Mouse (Mus musculus) G1E (cell line): ENCODE measurements around the gene Sh3bgr. TPM values are rescaled to one million over a fixed set of nuclear protein-coding genes. Genes with fewer than 3 reads are reported as not detected.

Experiments
- ATAC-seq: 2 replicates; pipeline ENCODE4 v1.8.0; 2016; ENCODE audit warnings: mild to moderate bottlenecking; ENCODE audit not compliant: insufficient number of reproducible peaks, poor library complexity, low FRiP score, severe bottlenecking; ENCODE audit errors: extremely low read depth
- DNase-seq: peaks from one replicate; pipeline ENCODE4 v3.0.0; 2012; ENCODE audit warnings: low spot score
- H3K27me3 ChIP-seq: 2 replicates; pipeline ENCODE4 v1.6.1; 2012; ENCODE audit warnings: mild to moderate bottlenecking, low read length, inconsistent platforms; ENCODE audit not compliant: insufficient read depth
- H3K36me3 ChIP-seq: replicated peaks from 2 replicates; pipeline ENCODE3; 2012; ENCODE audit warnings: mild to moderate bottlenecking, inconsistent platforms
- H3K4me1 ChIP-seq: 2 replicates; pipeline ENCODE4 v1.6.1; 2012; ENCODE audit warnings: low read depth, low read length, inconsistent platforms, mixed read lengths; ENCODE audit not compliant: insufficient read depth
- H3K4me3 ChIP-seq: 2 replicates; pipeline ENCODE4 v1.5.1; 2012; ENCODE audit warnings: low read depth, mild to moderate bottlenecking, inconsistent platforms, low read length, moderate library complexity, mixed read lengths
- H3K9me3 ChIP-seq: replicated peaks from 2 replicates; pipeline ENCODE4 v1.6.1; 2012; ENCODE audit warnings: inconsistent platforms
- CTCF ChIP-seq: IDR thresholded peaks from 2 replicates; pipeline ENCODE4 v1.5.1; 2012; ENCODE audit warnings: low read depth, low read length, inconsistent platforms, mixed read lengths
- GATA1 ChIP-seq: IDR thresholded peaks from 2 replicates; pipeline ENCODE4 v1.6.1; 2012; ENCODE audit warnings: borderline replicate concordance, low read length, inconsistent platforms, mixed read lengths
- GATA2 ChIP-seq: IDR thresholded peaks from 2 replicates; pipeline ENCODE4 v1.6.1; 2012; ENCODE audit warnings: low read depth, low read length, inconsistent platforms, borderline replicate concordance
- POLR2AphosphoS5 ChIP-seq: IDR thresholded peaks from 2 replicates; pipeline ENCODE4 v1.6.1; 2012; ENCODE audit warnings: low read depth, low read length, inconsistent platforms; ENCODE audit not compliant: insufficient replicate concordance
- TAL1 ChIP-seq: conservative IDR thresholded peaks from 2 replicates; pipeline ENCODE4 v1.6.1; 2012; ENCODE audit warnings: low read depth, low read length, inconsistent platforms, mixed read lengths
- polyA plus RNA-seq: library from polyadenylated mRNA; stranded (reverse); fragments of >175 nt; gene quantifications from 2 replicates; pipeline ENCODE4 v1.2.3, GENCODE M21; 2012
- total RNA-seq, 2 experiments: library from RNA; stranded (forward) in 1 of 2; stranded (reverse) in 1 of 2; fragments of 200-1000 nt in 1 of 2; fragments of >200 nt in 1 of 2; fragmentation: Nextera tagmentation in 1 of 2; gene quantifications; 2 replicates each; pipeline ENCODE4 v1.2.3; 2014 to 2017

Sh3bgr gene
- total and polyA plus RNA-seq, 3 experiments: not detected

GRCm38 (mm10) chr16:96173648-96174047, 26.6 kb upstream of the Sh3bgr start:
- TF ChIP-seq CTCF: no peak
- no peak for TF ChIP-seq GATA1
- TF ChIP-seq GATA2: no peak
- no peak for TF ChIP-seq POLR2AphosphoS5
- no peak for TF ChIP-seq TAL1
- Histone ChIP-seq H3K9me3 (no peaks in the 10 kb centered on the region), H3K4me1 (no peaks in the 10 kb centered on the region), H3K27me3 (no peaks in the 10 kb centered on the region), H3K4me3 (no peak overlapping the region), H3K36me3 (no peaks in the 10 kb centered on the region)
- DNase-seq (no peak), ATAC-seq (no peak)

- no peak for ATAC-seq
- Histone ChIP-seq H3K9me3 (peaks cover 2% of the 10 kb centered on the region; the same call in 1 of the 2 replicates), H3K27me3 (no peaks in the 10 kb centered on the region), H3K4me1 (no peaks in the 10 kb centered on the region), H3K36me3 (no peaks in the 10 kb centered on the region), H3K4me3 (no peak overlapping the region)
- no peak for DNase-seq
- no peak for TF ChIP-seq CTCF
- TF ChIP-seq POLR2AphosphoS5: no peak
- no peak for TF ChIP-seq TAL1
- TF ChIP-seq GATA2: no peak
- TF ChIP-seq GATA1: no peak
Measured at GRCm38 (mm10) chr16:96175399-96175798, 24.9 kb upstream of the Sh3bgr start.

GRCm38 (mm10) chr16:96179156-96179555, 21.1 kb upstream of the Sh3bgr start:
- ATAC-seq (no peak), DNase-seq (no peak)
- H3K4me1 ChIP-seq: no peaks in the 10 kb centered on the region
- TF ChIP-seq TAL1: no peak
- TF ChIP-seq POLR2AphosphoS5: no peak
- no peak for TF ChIP-seq CTCF
- TF ChIP-seq GATA2: no peak
- no peak for TF ChIP-seq GATA1
- H3K27me3 ChIP-seq: peaks cover 7% of the 10 kb centered on the region
- no peak overlapping the region for H3K4me3 ChIP-seq
- H3K9me3 ChIP-seq: peaks cover 2% of the 10 kb centered on the region; the same call in 1 of the 2 replicates
- no peaks in the 10 kb centered on the region for H3K36me3 ChIP-seq

GRCm38 (mm10) chr16:96187619-96188018, 12.6 kb upstream of the Sh3bgr start:
- ATAC-seq: no peak
- H3K27me3 ChIP-seq: peaks cover 7% of the 10 kb centered on the region
- H3K36me3 ChIP-seq: no peaks in the 10 kb centered on the region
- DNase-seq: no peak
- TF ChIP-seq CTCF (no peak), GATA2 (no peak), TAL1 (no peak), POLR2AphosphoS5 (no peak), GATA1 (no peak)
- H3K4me3 ChIP-seq: no peak overlapping the region
- peaks cover 14% of the 10 kb centered on the region for H3K4me1 ChIP-seq
- H3K9me3 ChIP-seq: peaks cover 4% of the 10 kb centered on the region

- peaks cover 11% of the 10 kb centered on the region for H3K27me3 ChIP-seq
- ATAC-seq (peak; percentile 92), DNase-seq (peak; percentile 98)
- H3K9me3 ChIP-seq: no peaks in the 10 kb centered on the region
- H3K36me3 ChIP-seq: no peaks in the 10 kb centered on the region
- H3K4me1 ChIP-seq: peaks cover 17% of the 10 kb centered on the region
- TF ChIP-seq GATA2 (no peak), CTCF (no peak), TAL1 (no peak), POLR2AphosphoS5 (no peak), GATA1 (no peak)
- peak within 1 kb of the TSS; percentile 88 for H3K4me3 ChIP-seq
Measured at GRCm38 (mm10) chr16:96191531-96192506, 8.4 kb upstream of the Sh3bgr start, which contains the start of gene Lca5l. TSS of gene Lca5l (minus strand) at chr16:96192271.

- DNase-seq (no peak), ATAC-seq (no peak)
- no peaks in the 10 kb centered on the region for H3K4me1 ChIP-seq
- no peaks in the 10 kb centered on the region for H3K9me3 ChIP-seq
- H3K4me3 ChIP-seq: no peak overlapping the region
- 0 out of 2 replicates have a peak, but pooled peaks cover 7% of the 10 kb centered on the region for H3K27me3 ChIP-seq
- no peaks in the 10 kb centered on the region for H3K36me3 ChIP-seq
- TF ChIP-seq GATA2: no peak
- TF ChIP-seq GATA1: no peak
- TF ChIP-seq CTCF: no peak
- no peak for TF ChIP-seq TAL1
- TF ChIP-seq POLR2AphosphoS5: no peak
Measured at GRCm38 (mm10) chr16:96200702-96201028, 415 bp downstream of the Sh3bgr start.
